Mouse (Mus musculus): Measurements from ENCODE around the gene Rabgap1l.

- TF ChIP-seq CTCF (IDR thresholded peaks at IDR 0.05; ENCODE audit: low read depth, low read length) (no peak), POLR2A (IDR thresholded peaks at IDR 0.05; ENCODE audit: borderline replicate concordance, low read depth, low read length) (no peak)
These were observed 349.5 kb downstream of the Rabgap1l start for GRCm38 (mm10) chr1:160443506-160443905.
